Mouse (Mus musculus) heart, embryonic 15.5 days (tissue): ENCODE measurements at regions not wholly inside any gene's neighbourhood (a gene's known extent, or its start where the extent isn't known, plus 50 kb on each side); places are given as distances from the start of the nearest gene placed in this dataset.

Experiments
- ATAC-seq: fragments of 200-750 bp; cut with Nextera tagmentation; replicated peaks from 2 replicates; pipeline ENCODE4 v1.8.0; 2017; ENCODE audit warnings: low read depth, moderate TSS enrichment; ENCODE audit not compliant: insufficient number of reproducible peaks, insufficient read depth, low FRiP score
- H3K27ac ChIP-seq: fragments of 300-500 bp; sonication (generic); 2 replicates; pipeline ENCODE4 v1.5.1; 2015; ENCODE audit warnings: mild to moderate bottlenecking, inconsistent platforms
- H3K27me3 ChIP-seq: fragments of 300-500 bp; sonication (generic); 2 replicates; pipeline ENCODE4 v1.6.1; 2015; ENCODE audit warnings: inconsistent platforms
- H3K36me3 ChIP-seq: fragments of 300-500 bp; sonication (generic); 2 replicates; pipeline ENCODE4 v1.6.1; 2015; ENCODE audit warnings: mild to moderate bottlenecking, inconsistent platforms
- H3K4me1 ChIP-seq: fragments of 300-500 bp; sonication (generic); replicated peaks from 2 replicates; pipeline ENCODE4 v1.6.1; 2015; ENCODE audit warnings: inconsistent platforms
- H3K4me2 ChIP-seq: fragments of 300-500 bp; sonication (generic); 2 replicates; pipeline ENCODE4 v1.6.1; 2015; ENCODE audit warnings: inconsistent platforms, mild to moderate bottlenecking, moderate library complexity
- H3K4me3 ChIP-seq: fragments of 300-500 bp; sonication (generic); 2 replicates; pipeline ENCODE4 v1.5.1; 2015; ENCODE audit warnings: mild to moderate bottlenecking, inconsistent platforms
- H3K9ac ChIP-seq: fragments of 300-500 bp; sonication (generic); 2 replicates; pipeline ENCODE4 v1.6.1; 2015; ENCODE audit warnings: mild to moderate bottlenecking, inconsistent platforms
- H3K9me3 ChIP-seq: fragments of 300-500 bp; sonication (generic); replicated peaks from 2 replicates; pipeline ENCODE4 v1.6.1; 2016; ENCODE audit warnings: inconsistent platforms
- WGBS: fragments of 180-500 bp; shearing (Covaris S2); methylation state at CpG from one replicate; pipeline ENCODE4 v1.1.7; 2015; ENCODE audit warnings: mixed read lengths; 5-methylcytosine and 5-hydroxymethylcytosine counted together

- peak overlapping the region; percentile 34 for H3K4me3 ChIP-seq
Measured at GRCm38 (mm10) chr16:73835715-73836440, 575.7 kb downstream of the Robo2 start.

GRCm38 (mm10) chr16:73821387-73822338 is 590.0 kb downstream of the Robo2 start:
- Histone ChIP-seq H3K27me3 (no peaks in the 10 kb centered on the region), H3K36me3 (no peaks in the 10 kb centered on the region), H3K9ac (no peak overlapping the region), H3K4me2 (no peak overlapping the region), H3K4me1 (peaks cover 7% of the 10 kb centered on the region), H3K4me3 (no peak overlapping the region), H3K27ac (no peak overlapping the region), H3K9me3 (no peaks in the 10 kb centered on the region)
- no peak for ATAC-seq
- 20% methylated on average over 10 of the region's 10 CpGs for WGBS

More at GRCm38 (mm10) chr16:73835715-73836440, 575.7 kb downstream of the Robo2 start:
- Histone ChIP-seq H3K27ac (no peak overlapping the region), H3K4me2 (peak overlapping the region; percentile 55), H3K4me1 (no peaks in the 10 kb centered on the region), H3K27me3 (no peaks in the 10 kb centered on the region), H3K9ac (no peak overlapping the region), H3K9me3 (no peaks in the 10 kb centered on the region), H3K36me3 (no peaks in the 10 kb centered on the region)
- no peak for ATAC-seq
- WGBS, result 46% methylated on average over 19 of the region's 19 CpGs

GRCm38 (mm10) chr16:73804572-73804971 is 607.1 kb downstream of the Robo2 start:
- Histone ChIP-seq H3K9ac (no peak overlapping the region), H3K27ac (no peak overlapping the region), H3K4me3 (no peak overlapping the region), H3K4me2 (no peak overlapping the region), H3K9me3 (no peaks in the 10 kb centered on the region), H3K4me1 (no peaks in the 10 kb centered on the region), H3K27me3 (no peaks in the 10 kb centered on the region), H3K36me3 (no peaks in the 10 kb centered on the region)
- 82% methylated on average over 3 of the region's 3 CpGs for WGBS
- ATAC-seq, result no peak

GRCm38 (mm10) chr16:73796528-73797171 is 615.0 kb downstream of the Robo2 start:
- Histone ChIP-seq H3K27ac (no peak overlapping the region), H3K36me3 (no peaks in the 10 kb centered on the region), H3K4me2 (no peak overlapping the region), H3K4me1 (no peaks in the 10 kb centered on the region), H3K4me3 (no peak overlapping the region), H3K9ac (no peak overlapping the region), H3K27me3 (no peaks in the 10 kb centered on the region), H3K9me3 (no peaks in the 10 kb centered on the region)
- no peak for ATAC-seq
- 75% methylated on average over 6 of the region's 6 CpGs for WGBS

GRCm38 (mm10) chr16:73785074-73785438 is 626.6 kb downstream of the Robo2 start:
- 68% methylated on average over 2 of the region's 2 CpGs for WGBS
- Histone ChIP-seq H3K9ac (no peak overlapping the region), H3K27ac (no peak overlapping the region), H3K4me3 (no peak overlapping the region), H3K27me3 (no peaks in the 10 kb centered on the region), H3K4me2 (no peak overlapping the region), H3K4me1 (no peaks in the 10 kb centered on the region), H3K36me3 (no peaks in the 10 kb centered on the region), H3K9me3 (no peaks in the 10 kb centered on the region)
- no peak for ATAC-seq

GRCm38 (mm10) chr16:73784296-73785073 is 627.1 kb downstream of the Robo2 start:
- Histone ChIP-seq H3K36me3 (no peaks in the 10 kb centered on the region), H3K4me3 (no peak overlapping the region), H3K27ac (no peak overlapping the region), H3K4me2 (no peak overlapping the region), H3K4me1 (no peaks in the 10 kb centered on the region), H3K9ac (no peak overlapping the region), H3K9me3 (no peaks in the 10 kb centered on the region), H3K27me3 (no peaks in the 10 kb centered on the region)
- WGBS, result 72% methylated on average over 10 of the region's 10 CpGs
- no peak for ATAC-seq

- ATAC-seq, result no peak
- no peaks in the 10 kb centered on the region for H3K36me3 ChIP-seq
- H3K4me1 ChIP-seq, result no peaks in the 10 kb centered on the region
- H3K9me3 ChIP-seq, result no peaks in the 10 kb centered on the region
- H3K27me3 ChIP-seq, result no peaks in the 10 kb centered on the region
- no peak overlapping the region for H3K4me2 ChIP-seq
- no peak overlapping the region for H3K4me3 ChIP-seq
- WGBS, result 67% methylated on average over 5 of the region's 5 CpGs
- no peak overlapping the region for H3K27ac ChIP-seq
- no peak overlapping the region for H3K9ac ChIP-seq
Measured at GRCm38 (mm10) chr16:73772454-73772853, 639.2 kb downstream of the Robo2 start.

- Histone ChIP-seq H3K9me3 (no peaks in the 10 kb centered on the region), H3K4me3 (no peak overlapping the region), H3K27me3 (no peaks in the 10 kb centered on the region), H3K4me1 (no peaks in the 10 kb centered on the region), H3K4me2 (no peak overlapping the region), H3K36me3 (no peaks in the 10 kb centered on the region), H3K27ac (no peak overlapping the region), H3K9ac (no peak overlapping the region)
- no peak for ATAC-seq
- WGBS, result 49% methylated on average over 5 of the region's 5 CpGs
Measured at GRCm38 (mm10) chr16:73770440-73770856, 641.2 kb downstream of the Robo2 start.

GRCm38 (mm10) chr16:73769729-73770128 is 641.9 kb downstream of the Robo2 start:
- H3K27ac ChIP-seq, result no peak overlapping the region
- H3K4me3 ChIP-seq, result no peak overlapping the region
- H3K4me1 ChIP-seq, result no peaks in the 10 kb centered on the region
- WGBS, result 79% methylated on average over 5 of the region's 5 CpGs
- H3K9ac ChIP-seq, result no peak overlapping the region
- H3K27me3 ChIP-seq, result no peaks in the 10 kb centered on the region
- no peak overlapping the region for H3K4me2 ChIP-seq
- H3K36me3 ChIP-seq, result no peaks in the 10 kb centered on the region
- no peak for ATAC-seq
- no peaks in the 10 kb centered on the region for H3K9me3 ChIP-seq

GRCm38 (mm10) chr16:73768706-73769105 is 642.9 kb downstream of the Robo2 start:
- Histone ChIP-seq H3K9me3 (no peaks in the 10 kb centered on the region), H3K27me3 (no peaks in the 10 kb centered on the region), H3K9ac (no peak overlapping the region), H3K27ac (no peak overlapping the region), H3K4me2 (no peak overlapping the region), H3K4me1 (no peaks in the 10 kb centered on the region), H3K4me3 (no peak overlapping the region), H3K36me3 (no peaks in the 10 kb centered on the region)
- no peak for ATAC-seq
- WGBS, result 91% methylated on average over 2 of the region's 2 CpGs

GRCm38 (mm10) chr16:73765184-73765583 is 646.4 kb downstream of the Robo2 start:
- no peak overlapping the region for H3K4me3 ChIP-seq
- H3K4me2 ChIP-seq, result no peak overlapping the region
- WGBS, result 73% methylated on average over 3 of the region's 3 CpGs
- ATAC-seq, result no peak
- H3K4me1 ChIP-seq, result no peaks in the 10 kb centered on the region
- no peak overlapping the region for H3K27ac ChIP-seq
- no peak overlapping the region for H3K9ac ChIP-seq
- H3K9me3 ChIP-seq, result no peaks in the 10 kb centered on the region
- no peaks in the 10 kb centered on the region for H3K36me3 ChIP-seq
- H3K27me3 ChIP-seq, result no peaks in the 10 kb centered on the region
